Mouse (Mus musculus) liver, adult 2 months (tissue): ENCODE measurements around the gene Swi5.

Source experiments
- CTCF ChIP-seq: fragments of 200-500 bp; IDR thresholded peaks from 2 replicates; pipeline ENCODE4 v1.5.1; 2011; ENCODE audit warnings: low read depth, low read length, control low read depth
- POLR2A ChIP-seq: fragments of 200-500 bp; IDR thresholded peaks from 2 replicates; pipeline ENCODE4 v1.6.1; 2011; ENCODE audit warnings: low read length, control low read depth; ENCODE audit not compliant: insufficient read depth; ENCODE audit errors: extremely low read depth

GRCm38 (mm10) chr2:32316887-32317656, 29.2 kb upstream of the Swi5 start:
- TF ChIP-seq CTCF (no peak), POLR2A (no peak)
